Mouse (Mus musculus) lung, postnatal 25 days (tissue): ENCODE measurements at regions not wholly inside any gene's neighbourhood (a gene's known extent, or its start where the extent isn't known, plus 50 kb on each side); places are given as distances from the start of the nearest gene placed in this dataset.
A peak's percentile ranks its signal among the peaks of the same experiment; 100 is the strongest.
"Not testable (repeated sequence)": the region's sequence is repeated elsewhere in the genome, so short reads cannot be mapped to it uniquely, and the experiment has no call there.

Experiments used
- DNase-seq: peaks from one replicate; pipeline ENCODE4 v3.0.0; 2022; ENCODE audit warnings: low spot score

- no peak for DNase-seq
Measured at GRCm38 (mm10) chr10:99320797-99321196, 57.8 kb downstream of the Dusp6 start.

- DNase-seq: no peak
Measured at GRCm38 (mm10) chr10:99323358-99323757, 60.3 kb downstream of the Dusp6 start.

- DNase-seq: no peak
Measured at GRCm38 (mm10) chr10:99327501-99327900, 64.5 kb downstream of the Dusp6 start.

- no peak for DNase-seq
Measured at GRCm38 (mm10) chr10:99328568-99328967, 65.5 kb downstream of the Dusp6 start.

GRCm38 (mm10) chr10:99329469-99329868, 66.4 kb downstream of the Dusp6 start:
- no peak for DNase-seq

- DNase-seq: no peak
Measured at GRCm38 (mm10) chr10:99330519-99330918, 67.5 kb downstream of the Dusp6 start.

- peak; percentile 10 for DNase-seq
Measured at GRCm38 (mm10) chr10:99331876-99332275, 68.8 kb downstream of the Dusp6 start.

GRCm38 (mm10) chr10:99333831-99334230, 70.8 kb downstream of the Dusp6 start:
- no peak for DNase-seq

GRCm38 (mm10) chr10:99336091-99336490, 73.1 kb downstream of the Dusp6 start:
- no peak for DNase-seq

GRCm38 (mm10) chr10:99338790-99339189, 75.8 kb downstream of the Dusp6 start:
- not testable (repeated sequence) for DNase-seq

GRCm38 (mm10) chr10:99339291-99339912, 76.4 kb downstream of the Dusp6 start:
- peak; percentile 49 for DNase-seq

- DNase-seq: not testable (repeated sequence)
Measured at GRCm38 (mm10) chr10:99340057-99340456, 77.0 kb downstream of the Dusp6 start.

GRCm38 (mm10) chr10:99349125-99349716, 86.2 kb downstream of the Dusp6 start:
- DNase-seq: no peak

GRCm38 (mm10) chr10:99353541-99354292, 90.7 kb downstream of the Dusp6 start:
- DNase-seq: peak; percentile 51

GRCm38 (mm10) chr10:99354352-99354751, 91.3 kb downstream of the Dusp6 start:
- no peak for DNase-seq

GRCm38 (mm10) chr10:99355303-99355702, 92.3 kb downstream of the Dusp6 start:
- DNase-seq: no peak

GRCm38 (mm10) chr10:99356221-99356620, 93.2 kb downstream of the Dusp6 start:
- DNase-seq: no peak

GRCm38 (mm10) chr10:99356883-99357282, 93.9 kb downstream of the Dusp6 start:
- DNase-seq: no peak

GRCm38 (mm10) chr10:99357347-99357746, 94.3 kb downstream of the Dusp6 start:
- no peak for DNase-seq

- no peak for DNase-seq
Measured at GRCm38 (mm10) chr10:99358256-99358655, 95.2 kb downstream of the Dusp6 start.

GRCm38 (mm10) chr10:99359439-99359866, 96.4 kb downstream of the Dusp6 start:
- DNase-seq: no peak

- DNase-seq: not testable (repeated sequence)
Measured at GRCm38 (mm10) chr10:99360601-99361000, 97.6 kb downstream of the Dusp6 start.

GRCm38 (mm10) chr10:99366162-99366561, 103.1 kb downstream of the Dusp6 start:
- no peak for DNase-seq
